Mouse (Mus musculus) cerebral cortex, adult 2 months (tissue): ENCODE data around the gene Nynrin.

Experiments used
- WGBS: fragments of 180-500 bp; shearing (Covaris S2); methylation state at CpG from one replicate; pipeline ENCODE4 v1.1.7; 2018; 5-methylcytosine and 5-hydroxymethylcytosine counted together

Gene Nynrin

GRCm38 (mm10) chr14:55840853-55841366 lies 12.9 kb upstream of the Nynrin start:
- WGBS = 75% methylated on average over 4 of the region's 4 CpGs

- WGBS = 82% methylated on average over 4 of the region's 4 CpGs
Observed at GRCm38 (mm10) chr14:55842794-55843193, 11.0 kb upstream of the Nynrin start.

DNA sequence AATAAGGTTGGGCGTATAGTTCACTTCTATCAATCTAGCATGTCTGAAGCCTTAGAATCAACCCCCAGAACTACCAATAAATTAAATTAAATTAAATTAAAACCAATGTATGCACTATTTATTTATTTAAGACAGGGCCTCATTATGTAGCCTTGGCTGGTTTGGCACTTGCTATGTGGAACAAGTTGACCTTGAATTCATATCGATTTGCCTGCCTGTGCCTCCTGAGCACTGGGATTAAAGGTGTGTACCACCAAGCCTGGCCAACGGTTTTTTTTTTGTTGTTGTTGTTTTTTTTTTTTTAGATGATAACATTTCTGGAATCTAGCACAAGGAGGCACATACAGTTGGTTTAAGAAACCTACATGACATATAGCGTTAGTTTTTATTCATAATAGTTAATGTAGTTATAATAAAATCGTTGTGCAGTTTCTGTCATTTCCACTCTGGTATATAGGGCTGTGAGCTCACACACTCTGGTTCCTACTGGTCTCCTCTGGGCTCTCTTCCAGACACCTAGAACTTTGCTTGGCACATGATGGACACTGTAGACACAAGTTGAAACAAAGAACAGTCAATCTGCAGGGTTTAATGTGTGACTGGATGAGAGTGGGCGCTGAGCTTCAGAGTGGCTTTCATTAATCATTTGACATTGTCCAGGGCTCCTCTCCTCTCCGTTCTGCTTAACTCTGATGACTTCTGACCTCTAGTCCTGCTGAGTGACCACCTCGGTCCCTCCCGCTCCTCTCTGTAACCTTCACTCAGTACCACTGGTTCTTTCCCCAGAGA lies 8.1 kb upstream of the Nynrin start:
- WGBS = 86% methylated on average over 9 of the region's 9 CpGs

DNA sequence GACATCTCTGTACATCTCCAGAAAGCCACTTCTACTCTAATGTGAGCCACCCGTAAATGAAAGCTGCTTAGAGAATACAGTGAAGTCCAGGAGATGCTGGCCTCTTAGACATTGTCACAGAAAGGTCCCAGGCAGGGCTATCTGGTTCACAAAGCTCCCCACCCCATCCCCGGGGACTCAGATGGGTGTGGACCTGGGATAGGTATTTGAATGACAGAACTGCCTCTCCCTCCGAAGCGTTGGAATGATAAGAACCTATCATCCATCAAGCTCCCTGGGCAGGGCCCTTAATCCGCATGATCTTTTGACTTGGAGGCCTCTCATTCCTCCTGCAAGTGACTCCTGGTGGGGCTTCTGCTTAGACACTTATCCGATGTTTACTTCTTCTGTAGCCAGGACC lies 2.9 kb upstream of the Nynrin start:
- WGBS = 86% methylated on average over 6 of the region's 6 CpGs

GRCm38 (mm10) chr14:55852646-55853551 lies 911 bp upstream of the Nynrin start:
- 35% methylated on average over 11 of the region's 11 CpGs for whole genome bisulfite sequencing

DNA sequence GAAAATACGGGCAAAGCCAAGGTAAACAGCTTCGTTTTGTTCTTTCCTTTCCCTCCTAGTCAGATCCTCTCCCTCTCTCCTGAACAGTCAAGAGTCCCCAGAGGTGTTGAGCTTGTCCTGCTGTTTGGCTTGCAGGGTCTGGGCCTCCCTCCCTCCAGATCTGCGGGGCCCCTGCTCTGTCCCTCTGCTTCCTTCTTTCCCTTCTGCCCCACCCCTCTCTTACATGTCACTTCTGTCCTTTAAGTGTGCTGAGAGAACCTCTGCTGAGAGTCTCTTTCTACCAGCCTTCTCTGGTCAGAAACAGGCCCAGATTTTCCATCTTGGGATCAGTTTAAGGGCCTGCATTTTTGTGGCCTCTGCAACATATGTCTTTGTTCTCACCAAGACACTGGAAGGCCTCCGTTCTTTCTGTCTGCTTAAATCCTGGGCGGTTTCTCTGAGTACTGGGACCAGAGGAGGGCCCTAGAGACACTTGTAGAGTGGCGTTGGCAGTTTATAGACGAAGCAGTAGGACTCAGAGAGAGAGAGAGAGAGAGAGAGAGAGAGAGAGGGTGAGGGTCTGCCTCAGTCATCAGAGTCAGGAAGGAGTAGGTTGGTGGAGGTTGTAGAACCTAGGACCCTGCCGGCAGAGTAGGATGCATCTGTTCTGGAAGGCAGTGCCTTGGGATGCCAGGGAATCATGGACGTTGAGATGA lies 743 bp downstream of the Nynrin start:
- 24% methylated on average over 9 of the region's 9 CpGs for WGBS

DNA sequence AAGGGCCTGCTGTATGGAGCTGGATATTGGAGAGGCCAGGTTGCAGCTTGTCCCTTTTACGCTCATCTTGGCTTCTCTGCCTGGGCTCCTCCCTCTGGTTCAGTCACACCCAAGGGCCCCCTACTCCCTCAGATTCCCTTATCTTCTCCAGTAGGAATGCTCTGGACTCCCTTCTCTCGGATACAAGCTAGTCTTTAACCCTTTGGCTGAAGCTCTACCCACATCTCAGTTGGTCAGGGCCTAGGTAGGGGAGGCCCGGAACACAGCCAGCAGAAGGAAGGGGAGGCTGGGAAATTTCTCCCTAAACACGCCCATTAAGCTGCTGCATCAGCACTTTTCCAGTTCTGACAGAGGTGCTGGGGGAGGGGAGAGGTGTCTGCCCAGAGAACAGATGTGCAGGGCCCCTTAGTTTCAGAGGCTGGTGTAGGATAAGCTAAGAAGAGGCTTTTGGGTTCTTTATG lies 1.3 kb downstream of the Nynrin start:
- WGBS = 52% methylated on average over 4 of the region's 4 CpGs

DNA sequence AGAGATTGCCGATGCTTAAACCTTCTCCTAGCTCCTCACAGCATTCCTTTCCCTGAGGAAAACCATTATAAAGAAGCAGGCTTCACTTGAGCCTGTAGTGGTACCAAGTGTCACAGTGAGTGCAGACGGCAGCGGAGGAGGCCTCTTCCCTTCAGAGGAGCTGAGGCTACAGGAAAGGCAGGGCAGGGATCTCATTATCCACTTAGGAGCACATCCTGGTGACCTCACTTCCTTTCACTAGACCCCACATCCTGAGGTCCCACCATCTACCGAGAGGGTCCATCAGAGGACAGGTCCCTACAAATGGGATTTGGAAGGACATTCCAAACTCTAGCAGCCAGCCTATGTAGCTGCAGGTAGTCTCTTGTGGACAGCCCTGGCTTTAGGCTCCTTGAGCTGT lies 3.8 kb downstream of the Nynrin start:
- WGBS = 75% methylated on average over 4 of the region's 4 CpGs

DNA sequence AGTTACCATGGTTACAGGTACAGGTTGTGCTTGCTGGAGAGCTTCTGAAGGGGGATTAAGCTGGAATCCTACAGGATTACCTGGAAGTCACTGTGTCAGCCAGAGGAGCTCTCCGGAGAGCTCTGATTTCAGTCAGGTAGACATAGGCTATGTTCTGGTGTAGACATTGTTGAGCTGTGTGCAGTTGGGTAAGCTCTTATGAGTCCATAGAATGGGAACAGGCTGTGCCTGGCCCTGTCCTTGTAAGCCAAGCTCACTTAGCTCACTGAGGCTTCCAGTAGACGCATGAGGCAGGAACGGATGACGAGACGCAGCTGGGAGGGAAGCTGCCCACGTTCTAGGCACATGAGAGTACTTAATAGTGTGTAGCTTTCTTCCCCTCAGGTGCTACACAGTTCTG lies 8.4 kb downstream of the Nynrin start:
- WGBS = 84% methylated on average over 6 of the region's 6 CpGs

GRCm38 (mm10) chr14:55862970-55863369 lies 9.2 kb downstream of the Nynrin start:
- 95% methylated on average over 10 of the region's 10 CpGs for WGBS

DNA sequence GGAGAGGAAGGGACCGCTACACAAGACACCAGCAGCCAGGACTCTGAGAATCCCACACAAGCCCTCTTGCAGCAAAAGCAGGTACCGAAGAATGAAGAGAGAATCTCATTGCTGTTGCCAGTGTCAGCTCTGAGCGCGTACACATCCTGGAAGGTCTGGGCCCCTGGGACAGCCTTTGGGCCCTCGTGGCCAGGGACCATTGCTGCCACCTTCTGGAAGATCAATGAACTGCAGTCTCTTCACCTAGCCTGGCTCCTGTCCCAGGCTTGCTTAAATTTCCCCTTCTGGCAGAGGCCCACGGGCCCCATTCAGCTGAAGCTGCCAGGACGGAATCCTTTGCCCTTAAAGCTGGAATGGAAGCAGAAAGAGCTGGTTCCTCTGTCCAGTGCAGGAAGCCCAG lies 10.0 kb downstream of the Nynrin start:
- WGBS = 43% methylated on average over 7 of the region's 7 CpGs

- WGBS = 36% methylated on average over 4 of the region's 4 CpGs
Observed at GRCm38 (mm10) chr14:55866962-55867361, 13.2 kb downstream of the Nynrin start.

DNA sequence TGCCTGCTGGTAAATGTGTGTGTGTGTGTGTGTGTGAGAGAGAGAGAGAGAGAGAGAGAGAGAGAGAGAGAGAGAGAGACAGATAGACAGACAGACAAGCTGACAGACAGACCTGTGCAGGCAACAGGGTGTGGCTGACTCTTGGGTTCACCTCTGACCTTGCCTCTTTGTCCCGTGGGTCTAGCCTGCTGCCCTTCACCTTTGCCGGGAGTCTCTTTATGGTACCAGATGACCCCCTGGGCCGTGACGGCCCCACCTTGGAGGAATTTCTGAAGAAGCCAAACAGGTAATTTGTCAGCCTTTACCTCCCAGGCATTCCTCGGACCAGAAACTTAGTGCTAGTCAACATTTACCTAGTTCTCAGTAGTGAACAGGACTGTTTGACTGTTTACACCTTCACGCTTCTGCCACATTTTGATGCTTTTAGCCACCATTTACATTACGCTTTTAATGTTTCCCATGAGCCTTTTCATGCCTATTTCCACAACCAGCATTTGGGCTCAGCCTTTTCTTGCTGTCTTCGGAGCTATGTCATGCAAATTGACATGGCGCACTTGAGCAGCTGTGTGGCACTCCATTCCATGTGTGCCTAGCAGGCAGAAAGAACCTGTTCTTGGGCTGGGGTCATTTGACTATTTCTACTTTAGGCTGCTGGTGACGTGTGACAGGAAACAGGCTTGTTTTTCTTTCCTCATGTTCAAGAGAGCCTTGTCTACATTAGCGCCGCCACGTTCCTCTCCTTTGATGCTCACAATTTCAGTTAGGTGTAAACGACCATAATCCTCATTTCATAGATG lies 14.6 kb downstream of the Nynrin start:
- 88% methylated on average over 14 of the region's 14 CpGs for WGBS

- 95% methylated on average over 6 of the region's 6 CpGs for WGBS
Observed at GRCm38 (mm10) chr14:55869538-55869937, 15.7 kb downstream of the Nynrin start.

DNA sequence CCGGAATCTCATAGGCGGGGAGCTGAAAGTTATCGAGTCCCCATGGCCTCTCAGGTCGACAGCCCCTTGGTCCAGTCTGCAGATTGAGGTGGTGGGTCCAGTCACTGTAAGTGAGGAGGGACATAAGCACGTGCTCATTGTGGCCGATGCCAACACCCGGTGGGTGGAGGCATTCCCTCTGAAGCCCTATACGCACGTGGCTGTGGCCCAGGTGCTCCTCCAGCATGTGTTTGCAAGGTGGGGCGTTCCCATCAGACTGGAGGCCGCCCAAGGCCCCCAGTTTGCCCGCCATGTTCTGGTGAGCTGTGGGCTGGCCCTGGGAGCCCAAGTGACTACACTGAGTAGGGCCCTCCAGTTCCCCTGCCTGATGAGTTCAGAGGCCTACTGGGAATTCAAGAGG lies 18.2 kb downstream of the Nynrin start:
- WGBS = 89% methylated on average over 12 of the region's 12 CpGs

DNA sequence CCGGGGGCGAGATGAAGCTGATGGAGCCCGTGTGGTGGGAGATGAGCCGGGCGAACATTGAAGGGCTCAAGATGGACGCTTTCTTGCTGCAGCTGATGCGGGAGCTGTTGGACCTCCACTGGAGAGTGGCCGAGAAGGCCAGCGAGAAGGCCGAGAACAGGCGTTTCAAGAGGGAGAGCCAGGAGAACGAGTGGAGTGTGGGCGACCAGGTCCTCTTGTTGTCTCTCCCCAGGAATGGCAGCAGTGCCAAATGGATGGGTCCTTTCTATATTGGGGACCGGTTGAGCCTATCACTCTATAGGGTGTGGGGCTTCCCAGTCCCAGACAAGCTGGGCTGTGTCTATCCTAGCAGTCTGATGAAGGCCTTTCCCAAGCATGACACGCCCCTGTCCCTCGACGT lies 18.7 kb downstream of the Nynrin start:
- 92% methylated on average over 17 of the region's 17 CpGs for WGBS

- WGBS = 80% methylated on average over 8 of the region's 8 CpGs
Observed at GRCm38 (mm10) chr14:55873242-55873713, 19.5 kb downstream of the Nynrin start.

DNA sequence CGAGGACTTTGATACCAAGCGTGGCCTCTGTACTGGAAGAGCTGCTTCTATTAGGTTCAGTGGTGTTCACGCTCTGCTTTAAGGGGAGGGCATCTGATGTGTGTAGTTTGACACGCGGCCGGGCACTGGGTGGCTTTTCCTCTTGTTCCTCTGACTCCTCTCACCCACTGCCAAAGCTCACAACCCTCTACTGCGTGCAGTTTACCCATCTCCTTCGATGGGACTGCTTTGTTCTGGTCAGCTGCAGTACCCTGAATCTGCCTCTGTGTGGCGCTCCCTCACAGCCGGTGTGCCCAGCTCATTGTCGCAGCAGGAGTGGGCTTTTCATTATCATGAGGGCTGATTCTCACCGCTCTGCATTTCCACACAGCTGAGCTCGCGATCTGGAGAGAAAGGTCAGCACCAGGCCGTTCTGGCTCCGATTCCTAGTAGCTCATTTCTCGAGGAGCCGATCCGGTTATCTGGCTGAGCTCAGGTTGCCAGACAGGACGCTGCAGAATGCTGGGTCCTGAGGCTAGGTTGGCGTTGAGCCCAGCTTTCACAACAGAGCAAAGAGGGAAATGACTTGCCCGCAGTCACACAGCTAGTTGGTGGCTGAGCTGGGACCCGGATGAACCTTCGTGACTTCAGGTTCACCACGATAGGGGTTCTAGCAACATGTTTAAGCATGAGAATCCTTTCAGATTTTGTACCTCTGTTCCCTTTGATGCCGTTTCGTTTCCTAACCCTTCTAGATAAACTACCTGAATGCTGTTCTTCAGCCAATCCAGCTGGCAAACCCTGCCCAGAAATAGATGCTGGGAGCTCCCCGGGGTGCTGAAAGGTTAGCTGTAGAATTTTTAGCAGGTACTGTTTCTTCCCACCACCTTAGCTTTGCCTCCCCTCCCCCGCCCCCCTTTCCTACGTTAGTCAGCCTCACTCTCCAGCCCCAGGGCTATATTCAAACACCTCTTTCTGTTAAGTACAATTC lies 20.2 kb downstream of the Nynrin start:
- 13% methylated on average over 30 of the region's 30 CpGs for WGBS

GRCm38 (mm10) chr14:55877469-55878315 lies 23.9 kb downstream of the Nynrin start:
- WGBS = 27% methylated on average over 14 of the region's 14 CpGs
